Mouse (Mus musculus) CH12.LX (cell line): ENCODE measurements around the gene St6gal1. TPM values are rescaled to one million over a fixed set of nuclear protein-coding genes. Genes with fewer than 3 reads are reported as not detected.

Experiments used
- DNase-seq: peaks from one replicate; pipeline ENCODE4 v3.0.0-alpha.2; 2013; ENCODE audit errors: extremely low read depth
- H3K27ac ChIP-seq: 2 replicates; pipeline ENCODE4 v1.5.1; 2012; ENCODE audit warnings: low read depth, mild to moderate bottlenecking, control low read depth, moderate library complexity; ENCODE audit not compliant: insufficient read depth
- H3K27me3 ChIP-seq: replicated peaks from 2 replicates; pipeline ENCODE3; 2012; ENCODE audit warnings: inconsistent platforms
- H3K36me3 ChIP-seq, 2 experiments: replicated peaks in 1 of 2; 2 replicates each; pipeline versions ENCODE3 to v1.6.1; 2012; ENCODE audit warnings: inconsistent platforms in 1 of 2, low read length in 1 of 2, mild to moderate bottlenecking in 1 of 2, mixed read lengths in 1 of 2, moderate library complexity in 1 of 2; ENCODE audit not compliant: control insufficient read depth in 1 of 2, insufficient read depth in 1 of 2
- H3K4me1 ChIP-seq, 2 experiments: 2 replicates each; pipeline ENCODE4 v1.6.1; 2012; ENCODE audit warnings: inconsistent platforms in 1 of 2, moderate library complexity in 1 of 2; ENCODE audit not compliant: insufficient read depth in 2 of 2, control insufficient read depth in 1 of 2
- H3K4me2 ChIP-seq: 2 replicates; pipeline ENCODE4 v1.6.1; 2012; ENCODE audit warnings: low read depth, mild to moderate bottlenecking, control low read depth; ENCODE audit not compliant: poor library complexity, insufficient read depth, severe bottlenecking
- H3K4me3 ChIP-seq, 3 experiments: fragments of 150-350 bp in 1 of 3; sonication (generic) in 1 of 3; replicated peaks in 1 of 3; 2 replicates each; pipeline versions ENCODE3 to v1.5.1; 2011 to 2012; ENCODE audit warnings: low read depth in 2 of 3, low read length in 2 of 3, mild to moderate bottlenecking in 2 of 3, moderate library complexity in 2 of 3, control low read depth in 1 of 3, improper control_type of control experiment in 1 of 3, inconsistent platforms in 1 of 3, mixed read lengths in 1 of 3; ENCODE audit not compliant: poor library complexity in 1 of 3
- H3K79me2 ChIP-seq: replicated peaks from 2 replicates; pipeline ENCODE4 v1.6.1; 2012; ENCODE audit warnings: mild to moderate bottlenecking, moderate library complexity; ENCODE audit not compliant: control insufficient read depth, poor library complexity, insufficient read depth, severe bottlenecking; ENCODE audit errors: extremely low read depth
- H3K9ac ChIP-seq: 2 replicates; pipeline ENCODE4 v1.6.1; 2012; ENCODE audit warnings: low read depth, mild to moderate bottlenecking, control low read depth, moderate library complexity; ENCODE audit not compliant: insufficient read depth
- H3K9me3 ChIP-seq: replicated peaks from 2 replicates; pipeline ENCODE3; 2012; ENCODE audit warnings: low read length, inconsistent platforms, mixed read lengths
- BHLHE40 ChIP-seq: IDR thresholded peaks from 2 replicates; pipeline ENCODE4 v1.6.1; 2011; ENCODE audit warnings: mild to moderate bottlenecking, low read depth, low read length, improper control_type of control experiment
- CHD1 ChIP-seq: IDR thresholded peaks from 2 replicates; pipeline ENCODE4 v1.6.1; 2012; ENCODE audit warnings: low read depth, low read length, improper control_type of control experiment, inconsistent platforms
- CHD2 ChIP-seq: IDR thresholded peaks from 2 replicates; pipeline ENCODE4 v1.6.1; 2011; ENCODE audit warnings: low read length, improper control_type of control experiment
- ELF1 ChIP-seq: IDR thresholded peaks from 2 replicates; pipeline ENCODE4 v1.6.1; 2014; ENCODE audit warnings: low read depth, mild to moderate bottlenecking, inconsistent platforms, low read length, improper control_type of control experiment
- EP300 ChIP-seq: IDR thresholded peaks from 2 replicates; pipeline ENCODE4 v1.6.1; 2011; ENCODE audit warnings: low read length, improper control_type of control experiment
- ETS1 ChIP-seq: conservative IDR thresholded peaks from 2 replicates; pipeline ENCODE4 v1.6.1; 2012; ENCODE audit warnings: low read depth, mild to moderate bottlenecking, inconsistent platforms, low read length, improper control_type of control experiment, moderate library complexity
- HCFC1 ChIP-seq: IDR thresholded peaks from 2 replicates; pipeline ENCODE4 v1.6.1; 2012; ENCODE audit warnings: low read depth, mild to moderate bottlenecking, inconsistent platforms, low read length, improper control_type of control experiment
- IRF4 ChIP-seq: IDR thresholded peaks from 2 replicates; pipeline ENCODE4 v1.6.1; 2014; ENCODE audit warnings: low read depth, mild to moderate bottlenecking, inconsistent platforms, low read length, improper control_type of control experiment
- JUND ChIP-seq: conservative IDR thresholded peaks from 2 replicates; pipeline ENCODE4 v1.6.1; 2011; ENCODE audit warnings: low read depth, low read length, improper control_type of control experiment
- KAT2A ChIP-seq: IDR thresholded peaks from 2 replicates; pipeline ENCODE4 v1.6.1; 2012; ENCODE audit warnings: low read length, improper control_type of control experiment, inconsistent platforms; ENCODE audit not compliant: insufficient replicate concordance
- MAFK ChIP-seq: IDR thresholded peaks from 2 replicates; pipeline ENCODE4 v1.6.1; 2011; ENCODE audit warnings: low read length, improper control_type of control experiment; ENCODE audit not compliant: insufficient replicate concordance
- MAX ChIP-seq: IDR thresholded peaks from 2 replicates; pipeline ENCODE4 v1.6.1; 2011; ENCODE audit warnings: low read length, improper control_type of control experiment
- MEF2A ChIP-seq: IDR thresholded peaks from 2 replicates; pipeline ENCODE4 v1.6.1; 2014; ENCODE audit warnings: low read depth, mild to moderate bottlenecking, inconsistent platforms, low read length, improper control_type of control experiment, borderline replicate concordance
- MXI1 ChIP-seq: IDR thresholded peaks from 2 replicates; pipeline ENCODE4 v1.6.1; 2011; ENCODE audit warnings: mild to moderate bottlenecking, low read depth, low read length, improper control_type of control experiment
- MYC ChIP-seq: IDR thresholded peaks from 2 replicates; pipeline ENCODE4 v1.6.1; 2011; ENCODE audit warnings: low read depth, mild to moderate bottlenecking, improper control_type of control experiment, low read length
- NELFE ChIP-seq: IDR thresholded peaks from 2 replicates; pipeline ENCODE4 v1.6.1; 2011; ENCODE audit warnings: low read depth, low read length, improper control_type of control experiment
- PAX5 ChIP-seq: IDR thresholded peaks from 2 replicates; pipeline ENCODE4 v1.6.1; 2012; ENCODE audit warnings: low read length, inconsistent platforms, mixed read lengths
- POLR2A ChIP-seq: IDR thresholded peaks from 2 replicates; pipeline ENCODE4 v1.6.1; 2011; ENCODE audit warnings: low read depth, mild to moderate bottlenecking, improper control_type of control experiment, low read length
- RAD21 ChIP-seq: IDR thresholded peaks from 2 replicates; pipeline ENCODE4 v1.6.1; 2011; ENCODE audit warnings: low read depth, mild to moderate bottlenecking, low read length, improper control_type of control experiment, moderate library complexity
- RCOR1 ChIP-seq: conservative IDR thresholded peaks from 2 replicates; pipeline ENCODE4 v1.6.1; 2012; ENCODE audit warnings: low read depth, mild to moderate bottlenecking, inconsistent platforms, low read length, improper control_type of control experiment
- SIN3A ChIP-seq: IDR thresholded peaks from 2 replicates; pipeline ENCODE4 v1.6.1; 2012; ENCODE audit warnings: low read length, improper control_type of control experiment, inconsistent platforms
- UBTF ChIP-seq: IDR thresholded peaks from 2 replicates; pipeline ENCODE4 v1.6.1; 2012; ENCODE audit warnings: low read depth, mild to moderate bottlenecking, inconsistent platforms, low read length, improper control_type of control experiment, moderate library complexity
- USF1 ChIP-seq: IDR thresholded peaks from 2 replicates; pipeline ENCODE4 v1.6.1; 2014; ENCODE audit warnings: low read depth, mild to moderate bottlenecking, inconsistent platforms, low read length, improper control_type of control experiment
- USF2 ChIP-seq: conservative IDR thresholded peaks from 2 replicates; pipeline ENCODE4 v1.6.1; 2011; ENCODE audit warnings: low read depth, low read length, improper control_type of control experiment
- ZC3H11A ChIP-seq: IDR thresholded peaks from 2 replicates; pipeline ENCODE4 v1.6.1; 2012; ENCODE audit warnings: low read depth, mild to moderate bottlenecking, inconsistent platforms, low read length, improper control_type of control experiment
- ZMIZ1 ChIP-seq: IDR thresholded peaks from 2 replicates; pipeline ENCODE4 v1.6.1; 2012; ENCODE audit warnings: low read depth, mild to moderate bottlenecking, inconsistent platforms, low read length, improper control_type of control experiment
- ZNF384 ChIP-seq: IDR thresholded peaks from 2 replicates; pipeline ENCODE4 v1.6.1; 2012; ENCODE audit warnings: low read depth, low read length, improper control_type of control experiment, inconsistent platforms
- dilution Hi-C: fragments of 300-500 bp; cut with MboI; formaldehyde crosslinking; loops from 2 replicates; pipeline ENCODE4 v1.14.3; 2020; ENCODE audit warnings: low sequenced_read_pairs; ENCODE audit not compliant: extremely low pct_unique_long_range_greater_than_20kb, extremely low pct_ligation_motif_present
- in situ Hi-C: fragments of 300-500 bp; cut with MboI; formaldehyde crosslinking; loops from 3 replicates; pipeline ENCODE4 v1.14.3; 2019; ENCODE audit warnings: low sequenced_read_pairs, low pct_ligation_motif_present, low pct_unique_long_range_greater_than_20kb, mixed read lengths
- polyA plus RNA-seq: library from polyadenylated mRNA; unstranded; fragments of >175 nt; gene quantifications from 2 replicates; pipeline ENCODE4 v1.2.1, GENCODE M21; 2012; ENCODE audit warnings: low read depth; ENCODE audit not compliant: insufficient read length
- total RNA-seq, 2 experiments: library from RNA; depleted of rRNA; stranded (reverse); fragments of 300-350 nt in 1 of 2; fragments of >200 nt in 1 of 2; gene quantifications; 2 replicates each; pipeline ENCODE4 v1.2.3; 2012 to 2014

Gene St6gal1
- total and polyA plus RNA-seq, 3 experiments = 64.5 to 168 (median 67.8) TPM

- Histone ChIP-seq H3K79me2 (no peaks in the 10 kb centered on the region), H3K27ac (no peak overlapping the region), H3K27me3 (peaks cover 1% of the 10 kb centered on the region), H3K9me3 (peaks cover 10% of the 10 kb centered on the region), H3K9ac (no peak overlapping the region), H3K4me3 (no peak overlapping the region), H3K4me2 (no peak overlapping the region), H3K36me3 (no peaks in the 10 kb centered on the region), H3K4me1 (peaks cover 0 to 13% of the 10 kb centered on the region in 2 experiments; a peak in 1 of 4 replicates)
- DNase-seq = no peak
- TF ChIP-seq MYC (no peak), HCFC1 (no peak), NELFE (no peak), EP300 (no peak), MAX (no peak), ZNF384 (no peak), KAT2A (no peak), USF1 (no peak), ELF1 (no peak), SIN3A (no peak), CHD2 (no peak), JUND (no peak), UBTF (no peak), USF2 (no peak)
- in situ Hi-C loops (no loop called here), dilution Hi-C loops (no loop called here)
Measured at GRCm38 (mm10) chr16:23384304-23384703, 159.8 kb downstream of the St6gal1 start.

- no peak overlapping the region for H3K27ac ChIP-seq
- in situ Hi-C loops = no loop called here
- TF ChIP-seq CHD1 = no peak
- peak; percentile 75 for TF ChIP-seq MAFK
- TF ChIP-seq, all 38 proteins: peak for 1
- no peak overlapping the region for H3K9ac ChIP-seq
- no peaks in the 10 kb centered on the region for H3K27me3 ChIP-seq
- H3K79me2 ChIP-seq = no peaks in the 10 kb centered on the region
- no peak overlapping the region for H3K4me3 ChIP-seq
- H3K9me3 ChIP-seq = no peaks in the 10 kb centered on the region
- no peak overlapping the region for H3K4me2 ChIP-seq
- no peaks in the 10 kb centered on the region for H3K36me3 ChIP-seq
- DNase-seq = peak; percentile 34
- peaks cover 0 to 27% of the 10 kb centered on the region in 2 experiments; a peak in 2 of 4 replicates for H3K4me1 ChIP-seq
- dilution Hi-C loops = no loop called here
Measured at GRCm38 (mm10) chr16:23397931-23398330, 173.4 kb downstream of the St6gal1 start.

- no peaks in the 10 kb centered on the region for H3K9me3 ChIP-seq
- no peak overlapping the region for H3K4me2 ChIP-seq
- H3K27me3 ChIP-seq = no peaks in the 10 kb centered on the region
- H3K36me3 ChIP-seq = no peaks in the 10 kb centered on the region
- H3K27ac ChIP-seq = no peak overlapping the region
- H3K4me3 ChIP-seq = no peak overlapping the region
- DNase-seq = no peak
- H3K79me2 ChIP-seq = no peaks in the 10 kb centered on the region
- no peak overlapping the region for H3K9ac ChIP-seq
- H3K4me1 ChIP-seq = peaks cover 0 to 31% of the 10 kb centered on the region in 2 experiments; a peak in 2 of 4 replicates
- in situ Hi-C loops (no loop called here), dilution Hi-C loops (no loop called here)
- TF ChIP-seq EP300 = no peak
- TF ChIP-seq CHD2 = no peak
- TF ChIP-seq MXI1 = no peak
- no peak for TF ChIP-seq IRF4
- no peak for TF ChIP-seq MEF2A
- TF ChIP-seq PAX5 = no peak
- no peak for TF ChIP-seq ETS1
- no peak for TF ChIP-seq MYC
- TF ChIP-seq ZC3H11A = no peak
- TF ChIP-seq RCOR1 = no peak
- no peak for TF ChIP-seq USF2
- no peak for TF ChIP-seq UBTF
- no peak for TF ChIP-seq SIN3A
- TF ChIP-seq ZMIZ1 = no peak
- TF ChIP-seq RAD21 = no peak
- no peak for TF ChIP-seq MAFK
- TF ChIP-seq POLR2A = no peak
- no peak for TF ChIP-seq ZNF384
- TF ChIP-seq BHLHE40 = no peak
Measured at GRCm38 (mm10) chr16:23401463-23401862, 176.9 kb downstream of the St6gal1 start.
